Mouse (Mus musculus): ENCODE measurements around the gene Tshz2. TPM values are rescaled to one million over a fixed set of nuclear protein-coding genes. Genes with fewer than 3 reads are reported as not detected.
"Not testable (repeated sequence)": the region's sequence is repeated elsewhere in the genome, so short reads cannot be mapped to it uniquely, and the experiment has no call there.

Tshz2 gene
- polyA plus RNA-seq (2016; fragmentation: Nextera tagmentation; extraction: Ambion mirVana) = 7.6 and 8.0 TPM in 2 replicates

GRCm38 (mm10) chr2:169632338-169633151 is at the start of gene Tshz2:
Gene Tshz2 (plus strand): TSS chr2:169633013.
- Histone ChIP-seq H3K27me3 (ENCODE audit: low read depth, poor library complexity, severe bottlenecking) (no peaks in the 10 kb centered on the region), H3K36me3 (no peaks in the 10 kb centered on the region), H3K4me1 (peaks cover 56% of the 10 kb centered on the region), H3K4me3 (peak within 1 kb of the TSS; percentile 83), H3K27ac (peak within 1 kb of the TSS; percentile 97), H3K9me3 (replicated peaks) (no peaks in the 10 kb centered on the region)
- WGBS = 0% methylated on average over 22 of the region's 22 CpGs
- peak; percentile 77 for DNase-seq (ENCODE audit: low spot score)

- no peaks in the 10 kb centered on the region for H3K27me3 ChIP-seq (ENCODE audit: low read depth, poor library complexity, severe bottlenecking)
- no peaks in the 10 kb centered on the region for H3K9me3 ChIP-seq (replicated peaks)
- no peak for DNase-seq (ENCODE audit: low spot score)
- 90% methylated on average over 3 of the region's 3 CpGs for WGBS
- no peaks in the 10 kb centered on the region for H3K36me3 ChIP-seq
- peaks cover 8% of the 10 kb centered on the region for H3K4me1 ChIP-seq
- no peak overlapping the region for H3K27ac ChIP-seq
- H3K4me3 ChIP-seq = no peak overlapping the region
These were observed 49.3 kb upstream of the Tshz2 start for GRCm38 (mm10) chr2:169583476-169583875.

GRCm38 (mm10) chr2:169584745-169585456 is 47.9 kb upstream of the Tshz2 start:
- H3K27ac ChIP-seq = no peak overlapping the region
- no peak for DNase-seq (ENCODE audit: low spot score)
- 82% methylated on average over 15 of the region's 15 CpGs for WGBS
- no peaks in the 10 kb centered on the region for H3K9me3 ChIP-seq (replicated peaks)
- H3K36me3 ChIP-seq = no peaks in the 10 kb centered on the region
- H3K4me1 ChIP-seq = peaks cover 13% of the 10 kb centered on the region
- no peaks in the 10 kb centered on the region for H3K27me3 ChIP-seq (ENCODE audit: low read depth, poor library complexity, severe bottlenecking)
- H3K4me3 ChIP-seq = no peak overlapping the region

GRCm38 (mm10) chr2:169585631-169586285 is 47.1 kb upstream of the Tshz2 start:
- Histone ChIP-seq H3K9me3 (replicated peaks) (no peaks in the 10 kb centered on the region), H3K27me3 (ENCODE audit: low read depth, poor library complexity, severe bottlenecking) (no peaks in the 10 kb centered on the region), H3K36me3 (no peaks in the 10 kb centered on the region), H3K4me1 (peaks cover 19% of the 10 kb centered on the region), H3K27ac (no peak overlapping the region), H3K4me3 (no peak overlapping the region)
- DNase-seq (ENCODE audit: low spot score) = no peak
- whole genome bisulfite sequencing = 86% methylated on average over 12 of the region's 12 CpGs

GRCm38 (mm10) chr2:169586688-169587087 is 46.1 kb upstream of the Tshz2 start:
- peaks cover 23% of the 10 kb centered on the region for H3K4me1 ChIP-seq
- 87% methylated on average over 3 of the region's 3 CpGs for WGBS
- H3K27me3 ChIP-seq (ENCODE audit: low read depth, poor library complexity, severe bottlenecking) = no peaks in the 10 kb centered on the region
- H3K27ac ChIP-seq = no peak overlapping the region
- H3K9me3 ChIP-seq (replicated peaks) = no peaks in the 10 kb centered on the region
- DNase-seq (ENCODE audit: low spot score) = no peak
- H3K4me3 ChIP-seq = no peak overlapping the region
- no peaks in the 10 kb centered on the region for H3K36me3 ChIP-seq

- DNase-seq (ENCODE audit: low spot score); H3K9me3 ChIP-seq (replicated peaks); H3K27me3 ChIP-seq (ENCODE audit: low read depth, poor library complexity, severe bottlenecking); H3K36me3 ChIP-seq; H3K4me3 ChIP-seq: not testable (repeated sequence)
- peak within 1 kb of the TSS; percentile 61 for H3K27ac ChIP-seq
- H3K4me1 ChIP-seq = peaks cover 23% of the 10 kb centered on the region
These were observed 45.2 kb upstream of the Tshz2 start, which contains the start of gene Gm11011 for GRCm38 (mm10) chr2:169587645-169588044. Gene Gm11011 (minus strand): TSS chr2:169587745.

GRCm38 (mm10) chr2:169589697-169590096 is 43.1 kb upstream of the Tshz2 start:
- Histone ChIP-seq H3K4me3 (no peak overlapping the region), H3K9me3 (replicated peaks) (no peaks in the 10 kb centered on the region), H3K27ac (no peak overlapping the region), H3K4me1 (peaks cover 23% of the 10 kb centered on the region), H3K27me3 (ENCODE audit: low read depth, poor library complexity, severe bottlenecking) (no peaks in the 10 kb centered on the region), H3K36me3 (no peaks in the 10 kb centered on the region)
- DNase-seq (ENCODE audit: low spot score) = no peak
- 88% methylated on average over 10 of the region's 10 CpGs for WGBS

GRCm38 (mm10) chr2:169590412-169590811 is 42.4 kb upstream of the Tshz2 start:
- WGBS = 79% methylated on average over 8 of the region's 8 CpGs
- Histone ChIP-seq H3K4me1 (peaks cover 23% of the 10 kb centered on the region), H3K36me3 (no peaks in the 10 kb centered on the region), H3K9me3 (replicated peaks) (no peaks in the 10 kb centered on the region), H3K27ac (no peak overlapping the region), H3K4me3 (no peak overlapping the region), H3K27me3 (ENCODE audit: low read depth, poor library complexity, severe bottlenecking) (no peaks in the 10 kb centered on the region)
- no peak for DNase-seq (ENCODE audit: low spot score)

- 85% methylated on average over 3 of the region's 3 CpGs for WGBS
- no peak for DNase-seq (ENCODE audit: low spot score)
- H3K36me3 ChIP-seq = no peaks in the 10 kb centered on the region
- H3K4me3 ChIP-seq = no peak overlapping the region
- no peaks in the 10 kb centered on the region for H3K27me3 ChIP-seq (ENCODE audit: low read depth, poor library complexity, severe bottlenecking)
- peaks cover 12% of the 10 kb centered on the region for H3K4me1 ChIP-seq
- no peak overlapping the region for H3K27ac ChIP-seq
- no peaks in the 10 kb centered on the region for H3K9me3 ChIP-seq (replicated peaks)
These were observed 39.1 kb upstream of the Tshz2 start for GRCm38 (mm10) chr2:169593742-169594141.

GRCm38 (mm10) chr2:169597357-169597756 is 35.5 kb upstream of the Tshz2 start:
- H3K36me3 ChIP-seq = no peaks in the 10 kb centered on the region
- peaks cover 9% of the 10 kb centered on the region for H3K4me1 ChIP-seq
- 83% methylated on average over 6 of the region's 6 CpGs for WGBS
- no peak overlapping the region for H3K27ac ChIP-seq
- no peaks in the 10 kb centered on the region for H3K9me3 ChIP-seq (replicated peaks)
- no peak for DNase-seq (ENCODE audit: low spot score)
- H3K4me3 ChIP-seq = no peak overlapping the region
- H3K27me3 ChIP-seq (ENCODE audit: low read depth, poor library complexity, severe bottlenecking) = no peaks in the 10 kb centered on the region

- Histone ChIP-seq H3K4me1 (peaks cover 9% of the 10 kb centered on the region), H3K27ac (no peak overlapping the region), H3K36me3 (no peaks in the 10 kb centered on the region), H3K9me3 (replicated peaks) (no peaks in the 10 kb centered on the region), H3K4me3 (no peak overlapping the region), H3K27me3 (ENCODE audit: low read depth, poor library complexity, severe bottlenecking) (no peaks in the 10 kb centered on the region)
- DNase-seq (ENCODE audit: low spot score) = no peak
- WGBS = 86% methylated on average over 8 of the region's 8 CpGs
These were observed 34.8 kb upstream of the Tshz2 start for GRCm38 (mm10) chr2:169597971-169598370.

- DNase-seq (ENCODE audit: low spot score) = no peak
- Histone ChIP-seq H3K36me3 (no peaks in the 10 kb centered on the region), H3K4me1 (peaks cover 12% of the 10 kb centered on the region), H3K27ac (no peak overlapping the region), H3K9me3 (replicated peaks) (no peaks in the 10 kb centered on the region), H3K27me3 (ENCODE audit: low read depth, poor library complexity, severe bottlenecking) (no peaks in the 10 kb centered on the region), H3K4me3 (no peak overlapping the region)
- 90% methylated on average over 4 of the region's 4 CpGs for WGBS
These were observed 33.2 kb upstream of the Tshz2 start for GRCm38 (mm10) chr2:169599591-169599990.

GRCm38 (mm10) chr2:169600163-169600562 is 32.6 kb upstream of the Tshz2 start:
- 70% methylated on average over 6 of the region's 6 CpGs for WGBS
- H3K36me3 ChIP-seq = no peaks in the 10 kb centered on the region
- no peak for DNase-seq (ENCODE audit: low spot score)
- H3K9me3 ChIP-seq (replicated peaks) = no peaks in the 10 kb centered on the region
- no peaks in the 10 kb centered on the region for H3K27me3 ChIP-seq (ENCODE audit: low read depth, poor library complexity, severe bottlenecking)
- H3K27ac ChIP-seq = no peak overlapping the region
- no peak overlapping the region for H3K4me3 ChIP-seq
- peaks cover 16% of the 10 kb centered on the region for H3K4me1 ChIP-seq

All from limb, embryonic 10.5 days (tissue).